Mouse (Mus musculus): ENCODE measurements around the gene Tnfaip6. TPM values are rescaled to one million over a fixed set of nuclear protein-coding genes. Genes with fewer than 3 reads are reported as not detected.

The Tnfaip6 gene
- polyA plus RNA-seq, 1 experiment from 2014 or later: 3.0 TPM

GRCm38 (mm10) chr2:52039083-52039801 is 1.4 kb downstream of the Tnfaip6 start:
- WGBS: 83% methylated on average over 8 of the region's 8 CpGs
- no peaks in the 10 kb centered on the region for H3K36me3 ChIP-seq (ENCODE audit: control insufficient read depth, insufficient read depth, low read length)
- 0 out of 2 replicates have a peak, but pooled peaks cover 2% of the 10 kb centered on the region for H3K27me3 ChIP-seq (replicated peaks; ENCODE audit: control insufficient read depth, insufficient read depth, low read length)
- H3K9me3 ChIP-seq (ENCODE audit: control insufficient read depth, low read length): no peaks in the 10 kb centered on the region
- H3K27ac ChIP-seq (ENCODE audit: low read depth): no peak overlapping the region
- DNase-seq (ENCODE audit: low spot score) (no peak), ATAC-seq (replicated peaks; ENCODE audit: low FRiP score, low TSS enrichment, low read depth) (no peak)
- 0 out of 2 replicates have a peak, but pooled peaks cover 3% of the 10 kb centered on the region for H3K4me1 ChIP-seq (replicated peaks; ENCODE audit: control insufficient read depth, insufficient read depth, low read length)
- no peak overlapping the region for H3K9ac ChIP-seq (ENCODE audit: low read length)
- H3K4me3 ChIP-seq (ENCODE audit: low read depth, low read length): no peak overlapping the region
- H3K4me2 ChIP-seq (ENCODE audit: low read length): no peak overlapping the region

DNA sequence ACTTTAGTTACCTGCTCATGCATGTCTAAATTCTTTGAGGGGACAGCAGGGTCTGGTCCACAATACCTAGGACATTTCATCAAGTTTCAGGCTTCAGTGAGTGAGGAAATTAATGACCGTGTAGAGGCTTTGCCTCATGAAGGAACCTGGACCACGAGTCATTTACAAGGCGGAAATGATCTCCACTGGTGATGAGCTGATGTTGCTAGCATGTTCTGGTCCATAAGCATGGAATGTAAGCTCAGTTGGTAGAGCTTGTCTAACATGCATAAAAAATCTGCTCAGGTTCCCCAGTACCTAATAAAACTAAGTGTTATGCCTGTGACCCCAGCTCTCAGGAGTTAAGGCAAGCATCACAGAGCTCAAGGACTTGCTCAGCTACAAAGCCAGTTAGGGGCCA is 4.3 kb downstream of the Tnfaip6 start:
- H3K4me2 ChIP-seq (ENCODE audit: low read length): no peak overlapping the region
- 93% methylated on average over 3 of the region's 3 CpGs for WGBS
- no peak for DNase-seq (ENCODE audit: low spot score)
- H3K36me3 ChIP-seq (ENCODE audit: control insufficient read depth, insufficient read depth, low read length): no peaks in the 10 kb centered on the region
- 0 out of 2 replicates have a peak, but pooled peaks cover 3% of the 10 kb centered on the region for H3K4me1 ChIP-seq (replicated peaks; ENCODE audit: control insufficient read depth, insufficient read depth, low read length)
- 0 out of 2 replicates have a peak, but pooled peaks cover 2% of the 10 kb centered on the region for H3K27me3 ChIP-seq (replicated peaks; ENCODE audit: control insufficient read depth, insufficient read depth, low read length)
- no peak overlapping the region for H3K9ac ChIP-seq (ENCODE audit: low read length)
- no peak for ATAC-seq (replicated peaks; ENCODE audit: low FRiP score, low TSS enrichment, low read depth)
- H3K4me3 ChIP-seq (ENCODE audit: low read depth, low read length): no peak overlapping the region
- no peak overlapping the region for H3K27ac ChIP-seq (ENCODE audit: low read depth)
- no peaks in the 10 kb centered on the region for H3K9me3 ChIP-seq (ENCODE audit: control insufficient read depth, low read length)

GRCm38 (mm10) chr2:52042714-52043113 is 4.9 kb downstream of the Tnfaip6 start:
- WGBS: 70% methylated on average over 5 of the region's 5 CpGs
- Histone ChIP-seq H3K36me3 (ENCODE audit: control insufficient read depth, insufficient read depth, low read length) (no peaks in the 10 kb centered on the region), H3K9me3 (ENCODE audit: control insufficient read depth, low read length) (no peaks in the 10 kb centered on the region), H3K4me3 (ENCODE audit: low read depth, low read length) (no peak overlapping the region), H3K9ac (ENCODE audit: low read length) (no peak overlapping the region), H3K27ac (ENCODE audit: low read depth) (no peak overlapping the region), H3K4me1 (replicated peaks; ENCODE audit: control insufficient read depth, insufficient read depth, low read length) (0 out of 2 replicates have a peak, but pooled peaks cover 3% of the 10 kb centered on the region), H3K4me2 (ENCODE audit: low read length) (no peak overlapping the region), H3K27me3 (replicated peaks; ENCODE audit: control insufficient read depth, insufficient read depth, low read length) (0 out of 2 replicates have a peak, but pooled peaks cover 2% of the 10 kb centered on the region)
- ATAC-seq (replicated peaks; ENCODE audit: low FRiP score, low TSS enrichment, low read depth): no peak
- DNase-seq (ENCODE audit: low spot score): no peak

GRCm38 (mm10) chr2:52043485-52043884 is 5.7 kb downstream of the Tnfaip6 start:
- Histone ChIP-seq H3K4me3 (ENCODE audit: low read depth, low read length) (no peak overlapping the region), H3K9ac (ENCODE audit: low read length) (no peak overlapping the region), H3K9me3 (ENCODE audit: control insufficient read depth, low read length) (no peaks in the 10 kb centered on the region), H3K27ac (ENCODE audit: low read depth) (no peak overlapping the region), H3K27me3 (replicated peaks; ENCODE audit: control insufficient read depth, insufficient read depth, low read length) (0 out of 2 replicates have a peak, but pooled peaks cover 2% of the 10 kb centered on the region), H3K36me3 (ENCODE audit: control insufficient read depth, insufficient read depth, low read length) (no peaks in the 10 kb centered on the region), H3K4me1 (replicated peaks; ENCODE audit: control insufficient read depth, insufficient read depth, low read length) (0 out of 2 replicates have a peak, but pooled peaks cover 2% of the 10 kb centered on the region), H3K4me2 (ENCODE audit: low read length) (no peak overlapping the region)
- DNase-seq (ENCODE audit: low spot score) (no peak), ATAC-seq (replicated peaks; ENCODE audit: low FRiP score, low TSS enrichment, low read depth) (no peak)
- 92% methylated on average over 11 of the region's 11 CpGs for WGBS

- Histone ChIP-seq H3K36me3 (ENCODE audit: control insufficient read depth, insufficient read depth, low read length) (no peaks in the 10 kb centered on the region), H3K4me3 (ENCODE audit: low read depth, low read length) (no peak overlapping the region), H3K9ac (ENCODE audit: low read length) (no peak overlapping the region), H3K4me2 (ENCODE audit: low read length) (no peak overlapping the region), H3K4me1 (replicated peaks; ENCODE audit: control insufficient read depth, insufficient read depth, low read length) (no peaks in the 10 kb centered on the region), H3K9me3 (ENCODE audit: control insufficient read depth, low read length) (no peaks in the 10 kb centered on the region), H3K27me3 (replicated peaks; ENCODE audit: control insufficient read depth, insufficient read depth, low read length) (no peaks in the 10 kb centered on the region), H3K27ac (ENCODE audit: low read depth) (no peak overlapping the region)
- 79% methylated on average over 5 of the region's 5 CpGs for WGBS
- DNase-seq (ENCODE audit: low spot score) (no peak), ATAC-seq (replicated peaks; ENCODE audit: low FRiP score, low TSS enrichment, low read depth) (no peak)
Measured at GRCm38 (mm10) chr2:52046032-52046431, 8.2 kb downstream of the Tnfaip6 start.

- Histone ChIP-seq H3K27ac (ENCODE audit: low read depth) (no peak overlapping the region), H3K4me2 (ENCODE audit: low read length) (no peak overlapping the region), H3K4me1 (replicated peaks; ENCODE audit: control insufficient read depth, insufficient read depth, low read length) (no peaks in the 10 kb centered on the region), H3K9me3 (ENCODE audit: control insufficient read depth, low read length) (no peaks in the 10 kb centered on the region), H3K27me3 (replicated peaks; ENCODE audit: control insufficient read depth, insufficient read depth, low read length) (no peaks in the 10 kb centered on the region), H3K9ac (ENCODE audit: low read length) (no peak overlapping the region), H3K4me3 (ENCODE audit: low read depth, low read length) (no peak overlapping the region), H3K36me3 (ENCODE audit: control insufficient read depth, insufficient read depth, low read length) (no peaks in the 10 kb centered on the region)
- WGBS: 89% methylated on average over 11 of the region's 11 CpGs
- ATAC-seq (replicated peaks; ENCODE audit: low FRiP score, low TSS enrichment, low read depth) (no peak), DNase-seq (ENCODE audit: low spot score) (no peak)
Measured at GRCm38 (mm10) chr2:52050823-52051222, 13.0 kb downstream of the Tnfaip6 start.

DNA sequence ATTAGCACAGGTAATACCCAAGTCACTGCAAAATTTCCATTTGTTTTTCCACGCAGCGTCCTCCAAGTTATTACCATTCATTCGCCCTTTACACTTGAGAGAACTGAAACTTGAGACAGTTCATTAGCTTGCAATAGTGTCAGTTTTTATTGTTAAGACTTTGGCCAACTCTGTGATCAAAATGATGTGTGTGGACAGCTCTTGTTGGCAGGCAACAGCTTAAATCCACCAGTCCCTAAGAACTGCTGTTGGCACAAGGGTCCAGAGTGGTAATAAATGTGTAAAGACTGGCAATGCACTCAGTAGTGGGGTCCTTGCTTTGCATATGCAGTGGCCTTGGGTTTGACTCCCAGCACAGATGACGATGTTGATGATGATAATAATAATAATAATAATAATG is 14.5 kb downstream of the Tnfaip6 start:
- no peaks in the 10 kb centered on the region for H3K4me1 ChIP-seq (replicated peaks; ENCODE audit: control insufficient read depth, insufficient read depth, low read length)
- DNase-seq (ENCODE audit: low spot score) (no peak), ATAC-seq (replicated peaks; ENCODE audit: low FRiP score, low TSS enrichment, low read depth) (no peak)
- no peak overlapping the region for H3K4me2 ChIP-seq (ENCODE audit: low read length)
- H3K4me3 ChIP-seq (ENCODE audit: low read depth, low read length): no peak overlapping the region
- no peak overlapping the region for H3K27ac ChIP-seq (ENCODE audit: low read depth)
- no peaks in the 10 kb centered on the region for H3K9me3 ChIP-seq (ENCODE audit: control insufficient read depth, low read length)
- WGBS: 89% methylated on average over 4 of the region's 4 CpGs
- H3K36me3 ChIP-seq (ENCODE audit: control insufficient read depth, insufficient read depth, low read length): no peaks in the 10 kb centered on the region
- no peaks in the 10 kb centered on the region for H3K27me3 ChIP-seq (replicated peaks; ENCODE audit: control insufficient read depth, insufficient read depth, low read length)
- no peak overlapping the region for H3K9ac ChIP-seq (ENCODE audit: low read length)

DNA sequence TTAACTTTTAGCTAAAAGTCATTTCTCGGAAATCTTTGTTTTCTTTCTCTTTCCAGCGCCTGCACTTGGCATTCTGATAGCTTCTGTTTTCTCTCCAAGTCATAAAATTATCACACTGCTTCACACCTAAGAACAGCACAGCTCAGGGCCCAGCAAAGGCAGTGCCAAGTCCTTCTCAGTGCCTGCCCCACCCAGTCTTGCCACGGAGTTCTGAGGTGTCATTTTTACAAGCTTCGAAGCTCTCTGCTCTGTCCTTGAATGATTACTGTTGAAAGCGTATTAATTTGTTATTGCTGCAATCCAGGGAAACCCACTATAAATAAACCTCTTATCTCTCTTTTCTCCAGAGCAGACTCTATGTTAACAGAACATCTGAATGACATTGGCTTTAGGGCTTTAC is 15.7 kb downstream of the Tnfaip6 start:
- H3K27me3 ChIP-seq (replicated peaks; ENCODE audit: control insufficient read depth, insufficient read depth, low read length): no peaks in the 10 kb centered on the region
- no peaks in the 10 kb centered on the region for H3K4me1 ChIP-seq (replicated peaks; ENCODE audit: control insufficient read depth, insufficient read depth, low read length)
- no peak overlapping the region for H3K4me2 ChIP-seq (ENCODE audit: low read length)
- WGBS: 25% methylated on average over 5 of the region's 5 CpGs
- no peak overlapping the region for H3K27ac ChIP-seq (ENCODE audit: low read depth)
- no peak overlapping the region for H3K9ac ChIP-seq (ENCODE audit: low read length)
- no peak overlapping the region for H3K4me3 ChIP-seq (ENCODE audit: low read depth, low read length)
- no peaks in the 10 kb centered on the region for H3K36me3 ChIP-seq (ENCODE audit: control insufficient read depth, insufficient read depth, low read length)
- H3K9me3 ChIP-seq (ENCODE audit: control insufficient read depth, low read length): no peaks in the 10 kb centered on the region
- DNase-seq (ENCODE audit: low spot score) (no peak), ATAC-seq (replicated peaks; ENCODE audit: low FRiP score, low TSS enrichment, low read depth) (no peak)

DNA sequence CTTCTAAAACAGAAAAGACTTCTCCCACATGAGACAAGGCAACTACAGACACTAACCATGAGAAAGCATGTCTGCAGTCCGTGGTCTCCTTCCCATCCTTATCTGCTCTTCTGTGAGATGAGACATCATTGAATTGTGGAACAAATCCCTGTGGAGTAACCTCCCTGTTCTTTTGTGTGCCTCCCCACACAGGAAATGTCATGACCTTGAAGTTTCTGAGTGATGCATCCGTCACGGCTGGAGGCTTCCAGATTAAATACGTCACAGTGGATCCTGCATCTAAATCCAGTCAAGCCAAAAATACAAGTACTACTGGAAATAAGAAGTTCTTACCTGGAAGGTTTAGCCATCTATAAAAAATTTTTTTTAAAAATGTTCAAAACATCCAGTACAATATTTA is 17.8 kb downstream of the Tnfaip6 start:
- H3K9ac ChIP-seq (ENCODE audit: low read length): no peak overlapping the region
- 50% methylated on average over 4 of the region's 4 CpGs for WGBS
- no peak overlapping the region for H3K4me3 ChIP-seq (ENCODE audit: low read depth, low read length)
- H3K4me1 ChIP-seq (replicated peaks; ENCODE audit: control insufficient read depth, insufficient read depth, low read length): no peaks in the 10 kb centered on the region
- H3K4me2 ChIP-seq (ENCODE audit: low read length): no peak overlapping the region
- H3K9me3 ChIP-seq (ENCODE audit: control insufficient read depth, low read length): no peaks in the 10 kb centered on the region
- ATAC-seq (replicated peaks; ENCODE audit: low FRiP score, low TSS enrichment, low read depth) (no peak), DNase-seq (ENCODE audit: low spot score) (no peak)
- H3K36me3 ChIP-seq (ENCODE audit: control insufficient read depth, insufficient read depth, low read length): no peaks in the 10 kb centered on the region
- H3K27me3 ChIP-seq (replicated peaks; ENCODE audit: control insufficient read depth, insufficient read depth, low read length): no peaks in the 10 kb centered on the region
- no peak overlapping the region for H3K27ac ChIP-seq (ENCODE audit: low read depth)
